Mouse (Mus musculus) G1E (cell line): ENCODE data around the gene Olfr1502. TPM values are rescaled to one million over a fixed set of nuclear protein-coding genes. Genes with fewer than 3 reads are reported as not detected.

Source experiments
- ATAC-seq: 2 replicates; pipeline ENCODE4 v1.8.0; 2016; ENCODE audit warnings: mild to moderate bottlenecking; ENCODE audit not compliant: insufficient number of reproducible peaks, poor library complexity, low FRiP score, severe bottlenecking; ENCODE audit errors: extremely low read depth
- DNase-seq: peaks from one replicate; pipeline ENCODE4 v3.0.0; 2012; ENCODE audit warnings: low spot score
- H3K27me3 ChIP-seq: 2 replicates; pipeline ENCODE4 v1.6.1; 2012; ENCODE audit warnings: mild to moderate bottlenecking, low read length, inconsistent platforms; ENCODE audit not compliant: insufficient read depth
- H3K36me3 ChIP-seq: replicated peaks from 2 replicates; pipeline ENCODE3; 2012; ENCODE audit warnings: mild to moderate bottlenecking, inconsistent platforms
- H3K4me1 ChIP-seq: 2 replicates; pipeline ENCODE4 v1.6.1; 2012; ENCODE audit warnings: low read depth, low read length, inconsistent platforms, mixed read lengths; ENCODE audit not compliant: insufficient read depth
- H3K4me3 ChIP-seq: 2 replicates; pipeline ENCODE4 v1.5.1; 2012; ENCODE audit warnings: low read depth, mild to moderate bottlenecking, inconsistent platforms, low read length, moderate library complexity, mixed read lengths
- H3K9me3 ChIP-seq: replicated peaks from 2 replicates; pipeline ENCODE4 v1.6.1; 2012; ENCODE audit warnings: inconsistent platforms
- CTCF ChIP-seq: IDR thresholded peaks from 2 replicates; pipeline ENCODE4 v1.5.1; 2012; ENCODE audit warnings: low read depth, low read length, inconsistent platforms, mixed read lengths
- GATA1 ChIP-seq: IDR thresholded peaks from 2 replicates; pipeline ENCODE4 v1.6.1; 2012; ENCODE audit warnings: borderline replicate concordance, low read length, inconsistent platforms, mixed read lengths
- GATA2 ChIP-seq: IDR thresholded peaks from 2 replicates; pipeline ENCODE4 v1.6.1; 2012; ENCODE audit warnings: low read depth, low read length, inconsistent platforms, borderline replicate concordance
- POLR2AphosphoS5 ChIP-seq: IDR thresholded peaks from 2 replicates; pipeline ENCODE4 v1.6.1; 2012; ENCODE audit warnings: low read depth, low read length, inconsistent platforms; ENCODE audit not compliant: insufficient replicate concordance
- TAL1 ChIP-seq: conservative IDR thresholded peaks from 2 replicates; pipeline ENCODE4 v1.6.1; 2012; ENCODE audit warnings: low read depth, low read length, inconsistent platforms, mixed read lengths
- polyA plus RNA-seq: library from polyadenylated mRNA; stranded (reverse); fragments of >175 nt; gene quantifications from 2 replicates; pipeline ENCODE4 v1.2.3, GENCODE M21; 2012
- total RNA-seq, 2 experiments: library from RNA; stranded (forward) in 1 of 2; stranded (reverse) in 1 of 2; fragments of 200-1000 nt in 1 of 2; fragments of >200 nt in 1 of 2; fragmentation: Nextera tagmentation in 1 of 2; gene quantifications; 2 replicates each; pipeline ENCODE4 v1.2.3; 2014 to 2017

The Olfr1502 gene
- total RNA-seq (2014; fragmentation: Nextera tagmentation) (not detected in 2 replicates), total RNA-seq (2017) (0.38 TPM in 1 of 2 replicates, not detected in the other), polyA plus RNA-seq (not detected in 2 replicates)

DNA sequence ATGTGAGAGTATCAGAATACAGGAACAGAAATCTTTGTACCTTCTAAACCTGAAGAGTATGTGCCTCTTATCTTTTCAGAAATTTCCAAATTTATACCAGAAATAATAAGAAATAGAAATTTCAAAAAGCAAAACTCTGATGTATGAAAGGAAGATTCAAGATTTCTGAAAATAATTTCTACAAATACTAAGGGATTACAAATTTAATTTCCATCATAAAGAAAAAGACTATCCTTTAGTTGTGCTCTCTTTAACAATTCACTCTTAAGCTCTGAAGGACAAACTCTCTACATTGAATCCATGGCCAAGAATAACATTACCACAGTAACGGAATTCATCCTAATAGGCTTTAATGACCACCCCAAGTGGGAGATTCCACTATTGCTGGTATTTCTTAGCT, at the start of gene Olfr1502:
TSS of gene Olfr1502 (plus strand) at position 301 of the 400 bp plus-strand sequence.
- DNase-seq, result no peak

DNA sequence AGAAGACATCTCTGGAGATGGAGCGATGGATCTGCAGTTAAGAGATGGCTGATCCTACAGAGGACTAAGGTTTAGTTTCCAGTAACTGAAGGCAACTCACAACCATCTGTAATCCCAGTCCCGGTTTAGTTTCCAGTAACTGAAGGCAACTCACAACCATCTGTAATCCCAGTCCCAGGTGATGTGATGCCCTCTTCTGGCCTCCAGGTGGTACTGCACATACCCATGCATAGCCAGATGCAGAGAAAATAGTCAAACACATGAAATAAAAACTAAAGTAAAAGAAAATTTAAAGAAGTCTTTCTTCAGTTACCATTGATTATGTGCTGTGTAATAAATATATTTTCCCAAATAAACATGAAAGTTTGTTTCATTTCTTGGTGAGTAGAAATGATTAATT, 48.8 kb upstream of the Olfr1502 start:
- no peaks in the 10 kb centered on the region for H3K4me1 ChIP-seq
- H3K4me3 ChIP-seq, result no peak overlapping the region
- no peak for DNase-seq
- no peak for ATAC-seq
- no peaks in the 10 kb centered on the region for H3K36me3 ChIP-seq
- no peaks in the 10 kb centered on the region for H3K9me3 ChIP-seq
- H3K27me3 ChIP-seq, result no peaks in the 10 kb centered on the region
- TF ChIP-seq GATA2 (no peak), CTCF (peak; percentile 47; the same call in 1 of the 2 replicates)

More for the DNA sequence above, at the start of gene Olfr1502:
- no peak for ATAC-seq
- TF ChIP-seq TAL1 (no peak), GATA2 (no peak), CTCF (no peak), POLR2AphosphoS5 (no peak), GATA1 (no peak)
- Histone ChIP-seq H3K36me3 (no peaks in the 10 kb centered on the region), H3K4me1 (no peaks in the 10 kb centered on the region), H3K9me3 (no peaks in the 10 kb centered on the region), H3K4me3 (no peak within 1 kb of the TSS), H3K27me3 (no peaks in the 10 kb centered on the region)

DNA sequence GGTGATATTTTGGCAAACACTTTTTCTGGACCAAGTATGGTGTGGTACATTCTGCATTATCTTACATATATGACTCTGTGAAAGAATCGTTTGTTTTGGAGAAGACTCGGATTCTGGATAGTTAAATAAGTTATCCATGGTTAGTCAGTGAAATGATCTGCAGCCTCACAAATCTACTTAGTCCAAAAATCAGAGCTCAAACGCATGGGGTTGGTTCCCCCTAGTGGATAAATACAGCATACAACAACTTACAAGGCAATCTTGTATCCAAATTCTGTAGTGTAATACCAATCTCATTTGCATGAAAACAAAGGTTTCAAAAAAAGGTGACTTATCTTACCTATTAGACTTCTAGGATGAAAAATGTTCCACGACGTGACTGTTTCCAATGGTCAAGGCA, 42.8 kb upstream of the Olfr1502 start:
- Histone ChIP-seq H3K4me1 (peaks cover 2% of the 10 kb centered on the region; the same call in 1 of the 2 replicates), H3K4me3 (no peak overlapping the region), H3K36me3 (no peaks in the 10 kb centered on the region), H3K27me3 (no peaks in the 10 kb centered on the region), H3K9me3 (no peaks in the 10 kb centered on the region)
- DNase-seq (no peak), ATAC-seq (no peak)
- TF ChIP-seq GATA1 (no peak), CTCF (no peak), TAL1 (no peak), GATA2 (no peak), POLR2AphosphoS5 (no peak)

DNA sequence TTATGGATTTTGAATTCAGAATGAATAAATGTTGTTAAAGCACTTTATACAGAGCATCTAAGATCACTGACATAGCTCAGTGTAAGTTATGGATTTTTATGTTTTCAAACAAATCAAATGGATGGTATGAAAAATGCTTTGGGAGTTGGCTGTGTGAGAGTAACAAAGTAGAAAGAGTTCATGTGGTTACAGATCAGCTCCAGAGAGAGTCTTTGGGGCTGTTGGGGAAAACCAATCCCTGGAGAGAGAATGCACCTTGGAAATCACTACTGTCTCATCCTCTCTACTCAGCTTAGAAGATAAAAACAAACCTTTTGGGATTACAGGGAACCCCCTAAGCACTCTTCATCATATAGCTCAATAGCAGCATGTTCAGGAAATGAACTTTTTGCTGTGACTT, 42.2 kb upstream of the Olfr1502 start, which contains the start of gene Olfr1499:
TSS of gene Olfr1499 (minus strand) at position 101 of the 400 bp plus-strand sequence.
- no peak for DNase-seq
- H3K9me3 ChIP-seq, result no peaks in the 10 kb centered on the region
- H3K4me3 ChIP-seq, result no peak within 1 kb of the TSS
- H3K4me1 ChIP-seq, result peaks cover 2% of the 10 kb centered on the region; the same call in 1 of the 2 replicates
- no peaks in the 10 kb centered on the region for H3K27me3 ChIP-seq
- no peaks in the 10 kb centered on the region for H3K36me3 ChIP-seq
- TF ChIP-seq POLR2AphosphoS5, result no peak
- no peak for TF ChIP-seq GATA2
- TF ChIP-seq GATA1, result no peak
- no peak for TF ChIP-seq CTCF
- TF ChIP-seq TAL1, result no peak
- ATAC-seq, result no peak

DNA sequence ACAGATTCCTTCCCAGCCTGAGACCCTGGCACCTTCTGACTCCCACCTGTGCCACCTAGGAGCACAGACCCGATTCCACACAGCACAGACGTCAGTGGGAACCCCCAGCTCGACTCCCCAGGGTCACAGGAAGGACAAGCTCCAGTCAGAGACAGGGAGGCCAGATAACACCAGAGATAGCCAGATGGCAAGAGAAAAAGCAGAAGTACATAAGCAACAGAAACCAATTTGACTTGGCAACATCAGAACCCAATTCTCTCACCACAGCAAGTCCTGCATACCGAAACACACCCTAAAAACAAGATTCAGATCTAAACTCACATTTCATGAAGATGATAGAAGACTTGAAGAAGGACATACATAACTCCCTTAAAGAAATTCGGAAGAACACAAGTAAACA, 40.7 kb upstream of the Olfr1502 start:
- Histone ChIP-seq H3K4me1 (peaks cover 2% of the 10 kb centered on the region; the same call in 1 of the 2 replicates), H3K36me3 (no peaks in the 10 kb centered on the region), H3K9me3 (no peaks in the 10 kb centered on the region), H3K27me3 (no peaks in the 10 kb centered on the region), H3K4me3 (no peak overlapping the region)
- DNase-seq (no peak), ATAC-seq (no peak)
- TF ChIP-seq GATA2, result no peak
- TF ChIP-seq POLR2AphosphoS5, result no peak
- no peak for TF ChIP-seq TAL1
- no peak for TF ChIP-seq CTCF
- TF ChIP-seq GATA1, result no peak

DNA sequence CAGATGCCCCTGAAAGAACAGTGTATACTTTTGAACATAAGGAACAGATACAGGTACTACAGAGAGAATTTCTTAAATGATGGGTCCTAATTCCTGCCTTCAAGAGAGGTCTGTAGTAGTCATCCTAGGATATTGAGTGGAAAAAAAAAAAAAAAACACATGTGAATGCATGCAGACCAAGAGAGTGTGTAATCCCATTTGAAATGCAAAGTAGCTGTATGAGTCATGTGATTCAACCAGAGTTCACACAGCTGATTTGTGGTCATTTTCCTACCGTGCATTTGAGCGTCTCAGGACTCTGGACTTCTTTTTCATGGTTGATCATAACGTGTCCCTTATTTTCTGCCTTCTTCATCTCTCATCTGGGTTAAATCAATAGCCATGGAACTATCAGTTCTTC, 33.1 kb upstream of the Olfr1502 start:
- H3K9me3 ChIP-seq, result no peaks in the 10 kb centered on the region
- no peaks in the 10 kb centered on the region for H3K27me3 ChIP-seq
- TF ChIP-seq CTCF (no peak), GATA1 (no peak), POLR2AphosphoS5 (no peak), GATA2 (no peak), TAL1 (no peak)
- H3K4me3 ChIP-seq, result no peak overlapping the region
- no peaks in the 10 kb centered on the region for H3K36me3 ChIP-seq
- ATAC-seq, result no peak
- H3K4me1 ChIP-seq, result no peaks in the 10 kb centered on the region
- no peak for DNase-seq
